ENCODE assay signal across 29 mouse cellular contexts in the genomic region with DNA sequence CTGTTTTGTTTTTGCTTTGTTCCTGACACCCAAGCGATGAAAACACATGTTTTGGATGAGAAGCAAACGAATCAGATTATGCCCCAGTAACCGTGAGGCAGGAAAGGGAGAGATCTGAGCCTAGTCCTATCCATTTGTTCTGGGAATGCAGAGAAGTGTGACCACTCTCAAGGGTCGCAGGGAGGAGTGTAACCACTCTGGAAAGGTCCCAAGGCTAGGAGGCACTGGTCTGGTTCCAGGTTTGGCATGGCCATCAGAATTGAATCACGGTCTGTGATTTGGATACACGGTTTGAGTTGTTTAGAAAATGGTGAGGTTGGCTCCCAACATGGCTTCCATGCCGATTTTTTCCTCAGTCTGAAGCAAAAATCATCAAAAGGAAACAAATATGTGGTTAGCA. TPM values are rescaled to one million over a fixed set of nuclear protein-coding genes. Genes with fewer than 3 reads are reported as not detected.
"Had no signal": no experiment of that assay in that cellular context is flagged by ENCODE, and none has a peak within 500 bp of the region (broad histone marks: within the 10 kb centered on the region; RNA-seq: fewer than 3 reads in every experiment).

No protein-coding gene starts in this region.

- H3K27ac ChIP-seq: liver, embryonic 13.5 days; stomach, embryonic 15.5 days had no signal

- H3K27me3 ChIP-seq: liver, embryonic 13.5 days; stomach, embryonic 15.5 days had no signal

- DNase-seq: kidney, adult 2 months; kidney, postnatal 10 days; kidney, postnatal 4 days; liver, embryonic 13.5 days; lung, adult 2 months; lung, postnatal 14 days; lung, postnatal 4 days; midbrain, embryonic 14.5 days; retina, postnatal 1 day; right cerebral cortex, postnatal 25 days; spleen, adult 18-20 months; thymus, postnatal 36 days had no signal

- H3K4me3 ChIP-seq: liver, embryonic 13.5 days; stomach, embryonic 15.5 days had no signal

- H3K9ac ChIP-seq: liver, embryonic 13.5 days; stomach, embryonic 15.5 days had no signal

- H3K9me3 ChIP-seq: liver, embryonic 13.5 days; stomach, embryonic 15.5 days had no signal

- H3K36me3 ChIP-seq: liver, embryonic 13.5 days; stomach, embryonic 15.5 days had no signal

- H3K4me1 ChIP-seq: stomach, embryonic 15.5 days had no signal

RNA-seq across cellular contexts. Expression of a gene that starts 43.8 kb away (rescaled TPM):
- total RNA-seq: layer of hippocampus, adult 18-20 months; layer of hippocampus, postnatal 14 days; left cerebral cortex, adult 8-10 months; left cerebral cortex, postnatal 25 days; liver, adult 2 months; megakaryocyte progenitor cell, adult 5-6 weeks; megakaryocyte-erythroid progenitor cell, adult 5-6 weeks; midbrain, postnatal 0 days; neutrophil, adult 5-6 weeks had no signal
- polyA plus RNA-seq: kidney, adult 2 months; kidney, embryonic 14.5 days; limb, embryonic 11.5 days; limb, embryonic 14.5 days; liver, adult 2 months; liver, embryonic 13.5 days; liver, embryonic 16.5 days; lung, adult 2 months; lung, embryonic 16.5 days; midbrain, embryonic 11.5 days; stomach, embryonic 15.5 days; thymus, postnatal 0 days had no signal
